In genomic region chr2:84797833-84798492, GRCm38 (mm10) we compare ENCODE assay signal across 8 mouse cellular contexts. TPM values are rescaled to one million over a fixed set of nuclear protein-coding genes. Genes with fewer than 3 reads are reported as not detected.
A peak's percentile ranks its signal among the peaks of the same experiment; 100 is the strongest.
DNase-seq lines count a peak whose midpoint lies in the region; ATAC-seq and TF ChIP-seq lines count a peak whose summit lies in the region.

No protein-coding gene starts in this region.

- 10% methylated on average over 13 of the region's 13 CpGs for WGBS in embryonic facial prominence, embryonic 12.5 days
- WGBS in heart, adult 2 months = 10% methylated on average over 13 of the region's 13 CpGs
- WGBS in kidney, adult 2 months = 9% methylated on average over 13 of the region's 13 CpGs
- WGBS in limb, embryonic 11.5 days = 12% methylated on average over 13 of the region's 13 CpGs
- 9% methylated on average over 13 of the region's 13 CpGs for WGBS in midbrain, embryonic 13.5 days

- H3K36me3 ChIP-seq in embryonic facial prominence, embryonic 12.5 days = no peaks in the 10 kb centered on the region
- no peaks in the 10 kb centered on the region for H3K36me3 ChIP-seq in heart, adult 2 months (ENCODE audit: control insufficient read depth, insufficient read depth, low read length)
- H3K36me3 ChIP-seq in kidney, adult 2 months (ENCODE audit: control insufficient read depth, insufficient read depth, low read length) = no peaks in the 10 kb centered on the region
- H3K36me3 ChIP-seq in limb, embryonic 11.5 days (ENCODE audit: control insufficient read depth, insufficient read depth, low read length) = no peaks in the 10 kb centered on the region
- no peaks in the 10 kb centered on the region for H3K36me3 ChIP-seq in midbrain, embryonic 13.5 days

- H3K9me3 ChIP-seq in embryonic facial prominence, embryonic 12.5 days = 0 out of 2 replicates have a peak, but pooled peaks cover 7% of the 10 kb centered on the region
- no peaks in the 10 kb centered on the region for H3K9me3 ChIP-seq in limb, embryonic 11.5 days (ENCODE audit: control insufficient read depth, low read length)
- no peaks in the 10 kb centered on the region; the same call in 1 of the 2 replicates for H3K9me3 ChIP-seq in midbrain, embryonic 13.5 days

- TF ChIP-seq POLR2A in heart, adult 2 months (IDR thresholded peaks at IDR 0.05; ENCODE audit: insufficient read depth, low read depth, low read length) = no peak
- TF ChIP-seq POLR2A in kidney, adult 2 months (IDR thresholded peaks at IDR 0.05; ENCODE audit: low read depth, low read length) = no peak

- H3K27me3 ChIP-seq in embryonic facial prominence, embryonic 12.5 days = no peaks in the 10 kb centered on the region
- no peaks in the 10 kb centered on the region for H3K27me3 ChIP-seq in heart, adult 2 months (ENCODE audit: control insufficient read depth, insufficient read depth, low read length)
- no peaks in the 10 kb centered on the region for H3K27me3 ChIP-seq in kidney, adult 2 months (replicated peaks; ENCODE audit: control insufficient read depth, insufficient read depth, low read length)
- no peaks in the 10 kb centered on the region for H3K27me3 ChIP-seq in limb, embryonic 11.5 days (ENCODE audit: control insufficient read depth, insufficient read depth, low read length)
- H3K27me3 ChIP-seq in midbrain, embryonic 13.5 days = no peaks in the 10 kb centered on the region

- peak overlapping the region; percentile 92 for H3K4me2 ChIP-seq in embryonic facial prominence, embryonic 12.5 days (replicated peaks)
- H3K4me2 ChIP-seq in limb, embryonic 11.5 days (ENCODE audit: low read depth, severe bottlenecking) = peak overlapping the region; percentile 94
- H3K4me2 ChIP-seq in midbrain, embryonic 13.5 days (replicated peaks) = peak overlapping the region; percentile 97

- intact Hi-C loops in heart, adult 2 months (cut with DNase I) = loop anchor here (2.0 kb wide), 1 partner anchor 57 kb away; no protein-coding TSS in a partner anchor

- peak overlapping the region; percentile 41; the same call in 1 of the 2 replicates for H3K9ac ChIP-seq in embryonic facial prominence, embryonic 12.5 days
- peak overlapping the region; percentile 44 for H3K9ac ChIP-seq in heart, adult 2 months (ENCODE audit: low read depth, low read length)
- H3K9ac ChIP-seq in limb, embryonic 11.5 days (ENCODE audit: low read length) = peak overlapping the region; percentile 57
- H3K9ac ChIP-seq in midbrain, embryonic 13.5 days (replicated peaks) = peak overlapping the region; percentile 70

- peak overlapping the region; percentile 56 for H3K4me3 ChIP-seq in embryonic facial prominence, embryonic 12.5 days
- peak overlapping the region; percentile 74 for H3K4me3 ChIP-seq in heart, adult 2 months
- H3K4me3 ChIP-seq in kidney, adult 2 months (ENCODE audit: insufficient read depth, low read depth, low read length) = peak overlapping the region; percentile 78
- H3K4me3 ChIP-seq in limb, embryonic 11.5 days (ENCODE audit: low read depth, low read length) = peak overlapping the region; percentile 53
- peak overlapping the region; percentile 60 for H3K4me3 ChIP-seq in midbrain, embryonic 13.5 days (replicated peaks)

- peak; percentile 57; the same call in 1 of the 2 replicates for ATAC-seq in embryonic facial prominence, embryonic 12.5 days (ENCODE audit: insufficient number of reproducible peaks, insufficient read depth, low FRiP score, low TSS enrichment)
- ATAC-seq in limb, embryonic 11.5 days (ENCODE audit: insufficient number of reproducible peaks, low FRiP score, low TSS enrichment, low read depth) = peak; percentile 74
- ATAC-seq in midbrain, embryonic 13.5 days = peak; percentile 69

- no peaks in the 10 kb centered on the region for H3K79me2 ChIP-seq in heart, adult 2 months (replicated peaks; ENCODE audit: control insufficient read depth, insufficient read depth, low read length)

- H3K27ac ChIP-seq in embryonic facial prominence, embryonic 12.5 days = peak overlapping the region; percentile 14; the same call in 1 of the 2 replicates
- H3K27ac ChIP-seq in heart, adult 2 months = peak overlapping the region; percentile 77
- no peak overlapping the region for H3K27ac ChIP-seq in kidney, adult 2 months (ENCODE audit: insufficient read depth, low read depth, low read length)
- peak overlapping the region; percentile 21; the same call in 1 of the 2 replicates for H3K27ac ChIP-seq in limb, embryonic 11.5 days (replicated peaks; ENCODE audit: low read depth, low read length)
- H3K27ac ChIP-seq in midbrain, embryonic 13.5 days = no peak overlapping the region

- peak; percentile 70; the same call in 1 of the 2 replicates for TF ChIP-seq EP300 in heart, adult 2 months (IDR thresholded peaks at IDR 0.05; ENCODE audit: insufficient read depth, low read depth, low read length)

- TF ChIP-seq CTCF in heart, adult 2 months (IDR thresholded peaks at IDR 0.05) = peak; percentile 84
- TF ChIP-seq CTCF in kidney, adult 2 months (conservative IDR thresholded peaks at IDR 0.05; ENCODE audit: insufficient read depth, insufficient read length, low read depth, low read length) = peak; percentile 89

- DNase-seq in 3T3-L1 (ENCODE audit: low read depth, low spot score) = peak; percentile 96
- peak; percentile 77 to 82 for DNase-seq in adrenal gland, postnatal 36 days
- DNase-seq in heart, adult 2 months = peak; percentile 81 to 82
- DNase-seq in kidney, adult 2 months = peak; percentile 73
- DNase-seq in limb, embryonic 11.5 days (ENCODE audit: low spot score) = peak; percentile 86
- DNase-seq in spleen, adult 12 weeks (ENCODE audit: low spot score) = peak; percentile 74

- H3K4me1 ChIP-seq in embryonic facial prominence, embryonic 12.5 days = peaks cover 4% of the 10 kb centered on the region; the same call in 1 of the 2 replicates
- no peaks in the 10 kb centered on the region for H3K4me1 ChIP-seq in heart, adult 2 months (ENCODE audit: control insufficient read depth, insufficient read depth, low read length)
- 0 out of 2 replicates have a peak, but pooled peaks cover 2% of the 10 kb centered on the region for H3K4me1 ChIP-seq in kidney, adult 2 months (ENCODE audit: control insufficient read depth, insufficient read depth, low read length)
- no peaks in the 10 kb centered on the region for H3K4me1 ChIP-seq in limb, embryonic 11.5 days (ENCODE audit: control insufficient read depth, insufficient read depth, low read length)
- H3K4me1 ChIP-seq in midbrain, embryonic 13.5 days (replicated peaks) = peaks cover 4% of the 10 kb centered on the region

RNA-seq across cellular contexts. Expression of gene Ube2l6, which starts 0.7 kb away (rescaled TPM):
- 10 to 100 TPM; 17.1 to 23.1 TPM for total RNA-seq in adrenal gland, postnatal 36 days (2021)
- polyA plus RNA-seq in embryonic facial prominence, embryonic 12.5 days (2016; fragmentation: Nextera tagmentation; extraction: Ambion mirVana) = 32.9 and 33.5 TPM in 2 replicates
- 100 to 1,000 TPM in 1 of 2 experiments, 10 to 100 TPM in 1; 26.5 to 109 TPM for total RNA-seq in heart, adult 2 months (2021)
- polyA plus RNA-seq in heart, adult 2 months (2012; rRNA removed) = 42.0 and 131 TPM in 2 replicates
- polyA plus RNA-seq in kidney, adult 2 months (2012; rRNA removed) = 18.1 and 24.1 TPM in 2 replicates
- polyA plus RNA-seq in limb, embryonic 11.5 days (2014; fragmentation: Nextera tagmentation; extraction: Ambion mirVana) = 21.9 and 23.3 TPM in 2 replicates
- 15.6 and 16.6 TPM in 2 replicates for polyA plus RNA-seq in midbrain, embryonic 13.5 days (2015; fragmentation: Nextera tagmentation; extraction: Ambion mirVana)

RNA-seq across cellular contexts. Expression of gene Serping1, which starts 22.7 kb away (rescaled TPM):
- 10 to 100 TPM; 63.0 to 84.6 TPM for total RNA-seq in adrenal gland, postnatal 36 days (2021)
- 24.7 and 24.9 TPM in 2 replicates for polyA plus RNA-seq in embryonic facial prominence, embryonic 12.5 days (2016; fragmentation: Nextera tagmentation; extraction: Ambion mirVana)
- total RNA-seq in heart, adult 2 months (2021) = 10 to 100 TPM; 79.7 to 81.5 TPM
- polyA plus RNA-seq in heart, adult 2 months (2012; rRNA removed) = 268 and 301 TPM in 2 replicates
- 232 and 288 TPM in 2 replicates for polyA plus RNA-seq in kidney, adult 2 months (2012; rRNA removed)
- 12.4 and 13.3 TPM in 2 replicates for polyA plus RNA-seq in limb, embryonic 11.5 days (2014; fragmentation: Nextera tagmentation; extraction: Ambion mirVana)
- 32.6 and 33.1 TPM in 2 replicates for polyA plus RNA-seq in midbrain, embryonic 13.5 days (2015; fragmentation: Nextera tagmentation; extraction: Ambion mirVana)

RNA-seq across cellular contexts. Expression of gene Smtnl1, which starts 24.5 kb away (rescaled TPM):
- total RNA-seq in adrenal gland, postnatal 36 days (2021) = not detected
- polyA plus RNA-seq in embryonic facial prominence, embryonic 12.5 days (2016; fragmentation: Nextera tagmentation; extraction: Ambion mirVana) = 0.13 and 0.23 TPM in 2 replicates
- not detected for total RNA-seq in heart, adult 2 months (2021)
- polyA plus RNA-seq in heart, adult 2 months (2012; rRNA removed) = not detected in 2 replicates
- 2.6 TPM in 1 of 2 replicates, not detected in the other for polyA plus RNA-seq in kidney, adult 2 months (2012; rRNA removed)
- 0.10 and 0.32 TPM in 2 replicates for polyA plus RNA-seq in limb, embryonic 11.5 days (2014; fragmentation: Nextera tagmentation; extraction: Ambion mirVana)
- polyA plus RNA-seq in midbrain, embryonic 13.5 days (2015; fragmentation: Nextera tagmentation; extraction: Ambion mirVana) = not detected in 2 replicates

RNA-seq across cellular contexts. Expression of gene Timm10, which starts 28.8 kb away (rescaled TPM):
- 10 to 100 TPM; 46.2 to 51.4 TPM for total RNA-seq in adrenal gland, postnatal 36 days (2021)
- 39.4 and 41.3 TPM in 2 replicates for polyA plus RNA-seq in embryonic facial prominence, embryonic 12.5 days (2016; fragmentation: Nextera tagmentation; extraction: Ambion mirVana)
- 100 to 1,000 TPM; 106 to 129 TPM for total RNA-seq in heart, adult 2 months (2021)
- 123 and 136 TPM in 2 replicates for polyA plus RNA-seq in heart, adult 2 months (2012; rRNA removed)
- polyA plus RNA-seq in kidney, adult 2 months (2012; rRNA removed) = 62.2 and 90.3 TPM in 2 replicates
- polyA plus RNA-seq in limb, embryonic 11.5 days (2014; fragmentation: Nextera tagmentation; extraction: Ambion mirVana) = 46.9 and 53.6 TPM in 2 replicates
- 53.6 and 54.5 TPM in 2 replicates for polyA plus RNA-seq in midbrain, embryonic 13.5 days (2015; fragmentation: Nextera tagmentation; extraction: Ambion mirVana)

RNA-seq across cellular contexts. Expression of gene Slc43a1, which starts 40.7 kb away (rescaled TPM):
- 1 to 10 TPM; 6.6 to 7.5 TPM for total RNA-seq in adrenal gland, postnatal 36 days (2021)
- polyA plus RNA-seq in embryonic facial prominence, embryonic 12.5 days (2016; fragmentation: Nextera tagmentation; extraction: Ambion mirVana) = 19.0 and 19.6 TPM in 2 replicates
- total RNA-seq in heart, adult 2 months (2021) = 1 to 10 TPM; 2.1 to 2.3 TPM
- polyA plus RNA-seq in heart, adult 2 months (2012; rRNA removed) = 3.7 and 6.7 TPM in 2 replicates
- polyA plus RNA-seq in kidney, adult 2 months (2012; rRNA removed) = 3.6 and 4.3 TPM in 2 replicates
- 36.0 and 37.8 TPM in 2 replicates for polyA plus RNA-seq in limb, embryonic 11.5 days (2014; fragmentation: Nextera tagmentation; extraction: Ambion mirVana)
- 2.6 and 3.3 TPM in 2 replicates for polyA plus RNA-seq in midbrain, embryonic 13.5 days (2015; fragmentation: Nextera tagmentation; extraction: Ambion mirVana)

Comparison
In these comparisons a context has a peak if more than half of its experiments do, and no peak if none do; other contexts are left out.
1. H3K27ac ChIP-seq: peak in embryonic facial prominence, embryonic 12.5 days (single experiment), heart, adult 2 months (single experiment) and limb, embryonic 11.5 days (single experiment); none in kidney, adult 2 months (single experiment) and midbrain, embryonic 13.5 days (single experiment).
2. Peak in every context shown above with its lines, with median percentiles within 50 percentile points of each other: DNase-seq, ATAC-seq, H3K4me2 ChIP-seq, H3K4me3 ChIP-seq and H3K9ac ChIP-seq.